Mouse (Mus musculus) heart, embryonic 13.5 days (tissue): ENCODE measurements around the gene Atp6v0b. TPM values are rescaled to one million over a fixed set of nuclear protein-coding genes. Genes with fewer than 3 reads are reported as not detected.

ENCODE experiments used
- ATAC-seq: fragments of 200-750 bp; cut with Nextera tagmentation; 2 replicates; pipeline ENCODE4 v1.8.0; 2017; ENCODE audit warnings: moderate TSS enrichment; ENCODE audit not compliant: insufficient number of reproducible peaks, low FRiP score, low TSS enrichment; ENCODE audit errors: extremely low read depth
- H3K27ac ChIP-seq: fragments of 300-500 bp; sonication (generic); replicated peaks from 2 replicates; pipeline ENCODE4 v1.5.1; 2015; ENCODE audit warnings: moderate library complexity, mild to moderate bottlenecking, inconsistent platforms
- H3K27me3 ChIP-seq: fragments of 300-500 bp; sonication (generic); replicated peaks from 2 replicates; pipeline ENCODE4 v1.6.1; 2015; ENCODE audit warnings: mild to moderate bottlenecking, inconsistent platforms
- H3K36me3 ChIP-seq: fragments of 300-500 bp; sonication (generic); 2 replicates; pipeline ENCODE4 v1.6.1; 2015; ENCODE audit warnings: mild to moderate bottlenecking, inconsistent platforms
- H3K4me1 ChIP-seq: fragments of 300-500 bp; sonication (generic); 2 replicates; pipeline ENCODE4 v1.6.1; 2015; ENCODE audit warnings: inconsistent platforms
- H3K4me2 ChIP-seq: fragments of 300-500 bp; sonication (generic); 2 replicates; pipeline ENCODE4 v1.6.1; 2015; ENCODE audit warnings: inconsistent platforms, mild to moderate bottlenecking, moderate library complexity
- H3K4me3 ChIP-seq: fragments of 300-500 bp; sonication (generic); 2 replicates; pipeline ENCODE4 v1.5.1; 2015; ENCODE audit warnings: moderate library complexity, mild to moderate bottlenecking, inconsistent platforms
- H3K9ac ChIP-seq: fragments of 300-500 bp; sonication (generic); 2 replicates; pipeline ENCODE4 v1.6.1; 2015; ENCODE audit warnings: inconsistent platforms, mild to moderate bottlenecking, moderate library complexity
- H3K9me3 ChIP-seq: fragments of 300-500 bp; sonication (generic); 2 replicates; pipeline ENCODE4 v1.6.1; 2016; ENCODE audit warnings: inconsistent platforms
- WGBS: fragments of 180-500 bp; shearing (Covaris S2); methylation state at CpG from one replicate; pipeline ENCODE4 v1.1.7; 2015; ENCODE audit warnings: mixed read lengths; 5-methylcytosine and 5-hydroxymethylcytosine counted together
- polyA plus RNA-seq: library from polyadenylated mRNA; unstranded; fragments of >200 nt; fragmentation: Nextera tagmentation; extraction: Ambion mirVana; gene quantifications from 2 replicates; pipeline ENCODE4 v1.2.1, GENCODE M21; 2015

Atp6v0b gene
- polyA plus RNA-seq, 1 experiment from 2014 or later, result 188 TPM

- Histone ChIP-seq H3K27me3 (no peaks in the 10 kb centered on the region), H3K9ac (no peak overlapping the region; the same call in 1 of the 2 replicates), H3K4me1 (peaks cover 57% of the 10 kb centered on the region), H3K4me3 (no peak overlapping the region), H3K4me2 (no peak overlapping the region), H3K27ac (no peak overlapping the region), H3K9me3 (no peaks in the 10 kb centered on the region), H3K36me3 (peaks cover 75% of the 10 kb centered on the region)
- 81% methylated on average over 8 of the region's 8 CpGs for WGBS
- ATAC-seq, result no peak
These were observed 21.8 kb upstream of the Atp6v0b start for GRCm38 (mm10) chr4:117908834-117909453.

- ATAC-seq, result no peak
These were observed 19.1 kb upstream of the Atp6v0b start for GRCm38 (mm10) chr4:117906196-117906595.

GRCm38 (mm10) chr4:117904761-117905160, 17.6 kb upstream of the Atp6v0b start:
- peaks cover 92% of the 10 kb centered on the region for H3K36me3 ChIP-seq
- no peak for ATAC-seq
- WGBS, result 87% methylated on average over 8 of the region's 8 CpGs

More at GRCm38 (mm10) chr4:117906196-117906595, 19.1 kb upstream of the Atp6v0b start:
- 82% methylated on average over 3 of the region's 3 CpGs for WGBS
- Histone ChIP-seq H3K4me3 (no peak overlapping the region), H3K27ac (no peak overlapping the region), H3K4me1 (peaks cover 34% of the 10 kb centered on the region), H3K9me3 (no peaks in the 10 kb centered on the region), H3K27me3 (no peaks in the 10 kb centered on the region), H3K9ac (no peak overlapping the region), H3K4me2 (no peak overlapping the region), H3K36me3 (peaks cover 89% of the 10 kb centered on the region)

GRCm38 (mm10) chr4:117904094-117904493, 17.0 kb upstream of the Atp6v0b start:
- Histone ChIP-seq H3K9ac (no peak overlapping the region), H3K27ac (no peak overlapping the region), H3K36me3 (peaks cover 92% of the 10 kb centered on the region), H3K4me2 (no peak overlapping the region), H3K27me3 (no peaks in the 10 kb centered on the region), H3K9me3 (no peaks in the 10 kb centered on the region), H3K4me1 (peaks cover 17% of the 10 kb centered on the region), H3K4me3 (no peak overlapping the region)
- 90% methylated on average over 10 of the region's 10 CpGs for WGBS
- ATAC-seq, result 0 out of 2 replicates have a peak, but pooled peaks have one; percentile 18

More at GRCm38 (mm10) chr4:117904761-117905160, 17.6 kb upstream of the Atp6v0b start:
- Histone ChIP-seq H3K27me3 (no peaks in the 10 kb centered on the region), H3K4me1 (peaks cover 22% of the 10 kb centered on the region), H3K27ac (no peak overlapping the region), H3K9ac (no peak overlapping the region), H3K9me3 (no peaks in the 10 kb centered on the region), H3K4me3 (no peak overlapping the region), H3K4me2 (no peak overlapping the region)

GRCm38 (mm10) chr4:117898111-117898510, 11.0 kb upstream of the Atp6v0b start:
- Histone ChIP-seq H3K36me3 (peaks cover 96% of the 10 kb centered on the region), H3K27me3 (no peaks in the 10 kb centered on the region), H3K9me3 (no peaks in the 10 kb centered on the region), H3K4me2 (no peak overlapping the region), H3K9ac (no peak overlapping the region), H3K4me3 (no peak overlapping the region), H3K4me1 (no peaks in the 10 kb centered on the region), H3K27ac (no peak overlapping the region)
- WGBS, result 71% methylated on average over 3 of the region's 3 CpGs
- no peak for ATAC-seq

- no peak overlapping the region for H3K4me2 ChIP-seq
- no peak overlapping the region for H3K27ac ChIP-seq
- no peaks in the 10 kb centered on the region for H3K9me3 ChIP-seq
- H3K27me3 ChIP-seq, result no peaks in the 10 kb centered on the region
- H3K9ac ChIP-seq, result no peak overlapping the region
- H3K4me1 ChIP-seq, result peaks cover 7% of the 10 kb centered on the region
- no peak overlapping the region for H3K4me3 ChIP-seq
- 94% methylated on average over 6 of the region's 6 CpGs for WGBS
- ATAC-seq, result no peak
- peaks cover 75% of the 10 kb centered on the region for H3K36me3 ChIP-seq
These were observed 8.9 kb upstream of the Atp6v0b start for GRCm38 (mm10) chr4:117896031-117896430.

GRCm38 (mm10) chr4:117895339-117895738, 8.2 kb upstream of the Atp6v0b start:
- H3K4me3 ChIP-seq, result no peak overlapping the region
- H3K9me3 ChIP-seq, result no peaks in the 10 kb centered on the region
- H3K9ac ChIP-seq, result no peak overlapping the region
- 67% methylated on average over 7 of the region's 7 CpGs for WGBS
- no peaks in the 10 kb centered on the region for H3K27me3 ChIP-seq
- H3K4me1 ChIP-seq, result peaks cover 11% of the 10 kb centered on the region
- no peak overlapping the region for H3K4me2 ChIP-seq
- ATAC-seq, result no peak
- peaks cover 68% of the 10 kb centered on the region for H3K36me3 ChIP-seq
- H3K27ac ChIP-seq, result no peak overlapping the region

GRCm38 (mm10) chr4:117894601-117895000, 7.5 kb upstream of the Atp6v0b start:
- Histone ChIP-seq H3K27me3 (no peaks in the 10 kb centered on the region), H3K4me3 (no peak overlapping the region), H3K4me2 (no peak overlapping the region), H3K9ac (no peak overlapping the region), H3K27ac (no peak overlapping the region), H3K36me3 (peaks cover 68% of the 10 kb centered on the region), H3K9me3 (no peaks in the 10 kb centered on the region), H3K4me1 (peaks cover 11% of the 10 kb centered on the region)
- WGBS, result 81% methylated on average over 8 of the region's 8 CpGs
- no peak for ATAC-seq

GRCm38 (mm10) chr4:117893376-117893775, 6.2 kb upstream of the Atp6v0b start:
- Histone ChIP-seq H3K27me3 (no peaks in the 10 kb centered on the region), H3K36me3 (peaks cover 62% of the 10 kb centered on the region), H3K9ac (no peak overlapping the region), H3K4me1 (peaks cover 11% of the 10 kb centered on the region), H3K9me3 (no peaks in the 10 kb centered on the region), H3K4me3 (no peak overlapping the region), H3K4me2 (no peak overlapping the region), H3K27ac (no peak overlapping the region)
- ATAC-seq, result no peak
- WGBS, result 19% methylated on average over 9 of the region's 9 CpGs

- H3K9ac ChIP-seq, result peak within 1 kb of the TSS; percentile 80
- under 1% methylated on average over 21 of the region's 21 CpGs for WGBS
- peak; percentile 71 for ATAC-seq
- H3K27ac ChIP-seq, result no peak within 1 kb of the TSS
- peaks cover 47% of the 10 kb centered on the region for H3K36me3 ChIP-seq
- peak within 1 kb of the TSS; percentile 80 for H3K4me3 ChIP-seq
- H3K4me1 ChIP-seq, result peaks cover 14% of the 10 kb centered on the region
- H3K27me3 ChIP-seq, result no peaks in the 10 kb centered on the region
- peak within 1 kb of the TSS; percentile 86 for H3K4me2 ChIP-seq
- no peaks in the 10 kb centered on the region for H3K9me3 ChIP-seq
These were observed 4.6 kb upstream of the Atp6v0b start, which contains the start of gene Dph2 for GRCm38 (mm10) chr4:117891738-117892161. TSS of gene Dph2 (minus strand) at chr4:117892032.

GRCm38 (mm10) chr4:117890750-117891149, 3.6 kb upstream of the Atp6v0b start:
- H3K4me2 ChIP-seq, result peak overlapping the region; percentile 86
- H3K9ac ChIP-seq, result no peak overlapping the region
- no peaks in the 10 kb centered on the region for H3K27me3 ChIP-seq
- H3K4me3 ChIP-seq, result peak overlapping the region; percentile 80
- WGBS, result 89% methylated on average over 8 of the region's 8 CpGs
- peaks cover 22% of the 10 kb centered on the region for H3K4me1 ChIP-seq
- peaks cover 39% of the 10 kb centered on the region for H3K36me3 ChIP-seq
- no peak for ATAC-seq
- no peaks in the 10 kb centered on the region for H3K9me3 ChIP-seq
- H3K27ac ChIP-seq, result no peak overlapping the region

- WGBS, result 83% methylated on average over 14 of the region's 14 CpGs
- H3K9ac ChIP-seq, result no peak overlapping the region
- H3K4me3 ChIP-seq, result no peak overlapping the region
- H3K36me3 ChIP-seq, result peaks cover 39% of the 10 kb centered on the region
- H3K27ac ChIP-seq, result no peak overlapping the region
- ATAC-seq, result no peak
- H3K27me3 ChIP-seq, result no peaks in the 10 kb centered on the region
- H3K9me3 ChIP-seq, result no peaks in the 10 kb centered on the region
- peaks cover 24% of the 10 kb centered on the region for H3K4me1 ChIP-seq
- no peak overlapping the region for H3K4me2 ChIP-seq
These were observed 2.9 kb upstream of the Atp6v0b start for GRCm38 (mm10) chr4:117890031-117890430.
